9 mouse cellular contexts compared by ENCODE assay signal in genomic region chr11:84764527-84764961, GRCm38 (mm10). TPM values are rescaled to one million over a fixed set of nuclear protein-coding genes. Genes with fewer than 3 reads are reported as not detected.
DNase-seq lines count a peak whose midpoint lies in the region; ATAC-seq and TF ChIP-seq lines count a peak whose summit lies in the region.
"Had no signal": no experiment of that assay in that cellular context is flagged by ENCODE, and none has a peak within 500 bp of the region (broad histone marks: within the 10 kb centered on the region; RNA-seq: fewer than 3 reads in every experiment).

No protein-coding gene starts in this region.

- no peaks in the 10 kb centered on the region for H3K36me3 ChIP-seq in CH12.LX (replicated peaks in 1 of 2; ENCODE audit: control insufficient read depth in 1 of 2, insufficient read depth in 1 of 2, low read length in 1 of 2)
- H3K36me3 ChIP-seq in forebrain, embryonic 16.5 days (ENCODE audit: control insufficient read depth, insufficient read depth), result no peaks in the 10 kb centered on the region
- no peaks in the 10 kb centered on the region for H3K36me3 ChIP-seq in kidney, embryonic 14.5 days (ENCODE audit: control insufficient read depth, insufficient read depth, low read length)
- no peaks in the 10 kb centered on the region for H3K36me3 ChIP-seq in neural tube, embryonic 14.5 days (ENCODE audit: control insufficient read depth, insufficient read depth, low read length)
- no peaks in the 10 kb centered on the region for H3K36me3 ChIP-seq in thymus, adult 2 months (ENCODE audit: control insufficient read depth, insufficient read depth, low read length)
- H3K36me3 ChIP-seq: liver, embryonic 13.5 days had no signal

- TF ChIP-seq EP300 in CH12.LX (IDR thresholded peaks at IDR 0.05; ENCODE audit: low read length), result no peak

- no peak overlapping the region for H3K4me2 ChIP-seq in CH12.LX (ENCODE audit: insufficient read depth, low read depth, poor library complexity, severe bottlenecking)
- H3K4me2 ChIP-seq in forebrain, embryonic 16.5 days (ENCODE audit: low read length), result peak overlapping the region; percentile 17
- H3K4me2 ChIP-seq in kidney, embryonic 14.5 days (replicated peaks; ENCODE audit: low read depth, low read length), result peak overlapping the region; percentile 37
- H3K4me2 ChIP-seq in neural tube, embryonic 14.5 days (ENCODE audit: low read depth, low read length), result peak overlapping the region; percentile 17; the same call in 1 of the 2 replicates
- H3K4me2 ChIP-seq: liver, embryonic 13.5 days had no signal

- H3K9ac ChIP-seq in CH12.LX (ENCODE audit: insufficient read depth, low read depth), result no peak overlapping the region
- H3K9ac ChIP-seq in forebrain, embryonic 16.5 days (replicated peaks; ENCODE audit: low read depth, low read length), result no peak overlapping the region; the same call in 1 of the 2 replicates
- 0 out of 2 replicates have a peak overlapping the region, but pooled peaks have one; percentile 7 for H3K9ac ChIP-seq in kidney, embryonic 14.5 days (ENCODE audit: low read depth, low read length)
- H3K9ac ChIP-seq in neural tube, embryonic 14.5 days (replicated peaks; ENCODE audit: low read depth, low read length), result no peak overlapping the region
- H3K9ac ChIP-seq: liver, embryonic 13.5 days had no signal

- in situ Hi-C loops in CH12.LX (cut with MboI; ENCODE audit: low pct_ligation_motif_present, low pct_unique_long_range_greater_than_20kb, low sequenced_read_pairs), result no loop called here

- H3K27me3 ChIP-seq in CH12.LX (replicated peaks), result peaks cover 93% of the 10 kb centered on the region
- peaks cover 61% of the 10 kb centered on the region for H3K27me3 ChIP-seq in forebrain, embryonic 16.5 days (replicated peaks; ENCODE audit: control insufficient read depth, insufficient read depth, low read length)
- H3K27me3 ChIP-seq in kidney, embryonic 14.5 days (ENCODE audit: control insufficient read depth, insufficient read depth, low read length), result no peaks in the 10 kb centered on the region; the same call in 1 of the 2 replicates
- H3K27me3 ChIP-seq in neural tube, embryonic 14.5 days (ENCODE audit: control insufficient read depth, insufficient read depth, low read length), result no peaks in the 10 kb centered on the region
- H3K27me3 ChIP-seq in thymus, adult 2 months (ENCODE audit: control insufficient read depth, insufficient read depth, low read length), result no peaks in the 10 kb centered on the region

- ATAC-seq in forebrain, embryonic 16.5 days, result no peak
- peak; percentile 93 for ATAC-seq in kidney, embryonic 14.5 days (ENCODE audit: low FRiP score, low TSS enrichment)
- peak; percentile 26; the same call in 1 of the 2 replicates for ATAC-seq in neural tube, embryonic 14.5 days (ENCODE audit: low read depth)

- no peak for DNase-seq in CH12.LX (ENCODE audit: extremely low read depth)
- peak; percentile 70 for DNase-seq in adrenal gland, postnatal 14 days
- no peak for DNase-seq in gastrocnemius, adult 2 months
- DNase-seq in layer of hippocampus, postnatal 10 days (ENCODE audit: low spot score in 2 of 2), result no peak
- DNase-seq in thymus, adult 2 months, result no peak
- DNase-seq: liver, embryonic 13.5 days had no signal

- H3K4me3 ChIP-seq in CH12.LX (replicated peaks in 1 of 3; ENCODE audit: low read depth in 2 of 3, low read length in 2 of 3, poor library complexity in 1 of 3), result no peak overlapping the region
- no peak overlapping the region for H3K4me3 ChIP-seq in forebrain, embryonic 16.5 days (replicated peaks; ENCODE audit: low read length)
- H3K4me3 ChIP-seq in kidney, embryonic 14.5 days (ENCODE audit: low read length), result 0 out of 2 replicates have a peak overlapping the region, but pooled peaks have one; percentile 2
- H3K4me3 ChIP-seq in neural tube, embryonic 14.5 days (ENCODE audit: low read depth, low read length), result no peak overlapping the region
- H3K4me3 ChIP-seq in gastrocnemius, adult 2 months, result no peak overlapping the region
- no peak overlapping the region for H3K4me3 ChIP-seq in thymus, adult 2 months (ENCODE audit: control insufficient read depth, insufficient read depth, low read length)
- H3K4me3 ChIP-seq: liver, embryonic 13.5 days had no signal

- no peak overlapping the region for H3K27ac ChIP-seq in CH12.LX (ENCODE audit: insufficient read depth, low read depth)
- no peak overlapping the region for H3K27ac ChIP-seq in forebrain, embryonic 16.5 days (ENCODE audit: low read length)
- H3K27ac ChIP-seq in kidney, embryonic 14.5 days (ENCODE audit: low read depth, low read length), result no peak overlapping the region
- peak overlapping the region; percentile 60 for H3K27ac ChIP-seq in neural tube, embryonic 14.5 days (ENCODE audit: low read depth, low read length)
- no peak overlapping the region for H3K27ac ChIP-seq in gastrocnemius, adult 2 months
- H3K27ac ChIP-seq in thymus, adult 2 months (ENCODE audit: control insufficient read depth, insufficient read depth, low read length), result no peak overlapping the region
- H3K27ac ChIP-seq: liver, embryonic 13.5 days had no signal

- 4% methylated on average over 21 of the region's 21 CpGs for WGBS in forebrain, embryonic 16.5 days
- WGBS in kidney, embryonic 14.5 days, result under 1% methylated on average over 21 of the region's 21 CpGs
- WGBS in neural tube, embryonic 14.5 days, result 1% methylated on average over 18 of the region's 21 CpGs
- 13% methylated on average over 21 of the region's 21 CpGs for WGBS in thymus, adult 2 months

- TF ChIP-seq CTCF in CH12.LX (conservative IDR thresholded peaks at IDR 0.05 in 1 of 2, IDR thresholded peaks at IDR 0.05 in 1 of 2; ENCODE audit: low read depth in 2 of 2, low read length in 2 of 2), result no peak
- no peak for TF ChIP-seq CTCF in gastrocnemius, adult 2 months (IDR thresholded peaks at IDR 0.05)
- no peak for TF ChIP-seq CTCF in thymus, adult 2 months (IDR thresholded peaks at IDR 0.05; ENCODE audit: borderline replicate concordance, control insufficient read depth, extremely low read depth, insufficient read depth, low read length, poor library complexity)

- intact Hi-C loops in gastrocnemius, adult 2 months (cut with DNase I), result no loop called here

- H3K79me2 ChIP-seq in CH12.LX (replicated peaks; ENCODE audit: control insufficient read depth, extremely low read depth, insufficient read depth, poor library complexity, severe bottlenecking), result no peaks in the 10 kb centered on the region

- TF ChIP-seq RAD21 in CH12.LX (IDR thresholded peaks at IDR 0.05; ENCODE audit: low read depth, low read length), result no peak

- TF ChIP-seq POLR2A in CH12.LX (IDR thresholded peaks at IDR 0.05; ENCODE audit: low read depth, low read length), result no peak
- no peak for TF ChIP-seq POLR2A in thymus, adult 2 months (IDR thresholded peaks at IDR 0.05; ENCODE audit: control insufficient read depth, extremely low read depth, insufficient read depth, low read length, poor library complexity)

- dilution Hi-C loops in CH12.LX (cut with MboI; ENCODE audit: extremely low pct_ligation_motif_present, extremely low pct_unique_long_range_greater_than_20kb, low sequenced_read_pairs), result no loop called here

- H3K9me3 ChIP-seq in CH12.LX (replicated peaks; ENCODE audit: low read length), result no peaks in the 10 kb centered on the region
- no peaks in the 10 kb centered on the region for H3K9me3 ChIP-seq in forebrain, embryonic 16.5 days (ENCODE audit: control insufficient read depth, low read length)
- H3K9me3 ChIP-seq in kidney, embryonic 14.5 days (ENCODE audit: control insufficient read depth, low read length), result no peaks in the 10 kb centered on the region
- no peaks in the 10 kb centered on the region for H3K9me3 ChIP-seq in neural tube, embryonic 14.5 days (ENCODE audit: control insufficient read depth, low read length)
- H3K9me3 ChIP-seq: liver, embryonic 13.5 days had no signal

- 0 out of 4 replicates have a peak, but pooled peaks cover 0 to 4% of the 10 kb centered on the region in 2 experiments for H3K4me1 ChIP-seq in CH12.LX (ENCODE audit: control insufficient read depth in 1 of 2, insufficient read depth in 2 of 2)
- peaks cover 27% of the 10 kb centered on the region for H3K4me1 ChIP-seq in forebrain, embryonic 16.5 days (replicated peaks; ENCODE audit: control insufficient read depth, insufficient read depth, low read length)
- H3K4me1 ChIP-seq in kidney, embryonic 14.5 days (ENCODE audit: control insufficient read depth, insufficient read depth, low read length), result peaks cover 21% of the 10 kb centered on the region; the same call in 1 of the 2 replicates
- H3K4me1 ChIP-seq in neural tube, embryonic 14.5 days (ENCODE audit: control insufficient read depth, insufficient read depth, low read length), result peaks cover 28% of the 10 kb centered on the region
- H3K4me1 ChIP-seq in thymus, adult 2 months (replicated peaks; ENCODE audit: control insufficient read depth, insufficient read depth, low read length), result no peaks in the 10 kb centered on the region
- H3K4me1 ChIP-seq: liver, embryonic 13.5 days had no signal

TF ChIP-seq in CH12.LX, 34 proteins besides CTCF, POLR2A, EP300 and RAD21:
- TF ChIP-seq MYC (IDR thresholded peaks at IDR 0.05; ENCODE audit: low read depth, low read length) (no peak), BHLHE40 (IDR thresholded peaks at IDR 0.05; ENCODE audit: low read depth, low read length) (peak; percentile 13; the same call in 1 of the 2 replicates), MAX (IDR thresholded peaks at IDR 0.05; ENCODE audit: low read length) (0 out of 2 replicates have a peak, but pooled peaks have one; percentile 18)

RNA-seq across cellular contexts. Expression of gene Mrm1, which starts 54.8 kb away (rescaled TPM):
- total RNA-seq in CH12.LX (2012; rRNA removed) (19.6 and 27.8 TPM in 2 replicates), CH12.LX (2014; rRNA removed) (14.7 and 16.1 TPM in 2 replicates)
- polyA plus RNA-seq in CH12.LX (2012; ENCODE audit: insufficient read length, low read depth), result 10.6 and 11.1 TPM in 2 replicates
- 14.0 and 18.1 TPM in 2 replicates for total RNA-seq in adrenal gland, postnatal 14 days (2021)
- polyA plus RNA-seq in forebrain, embryonic 16.5 days (2015; fragmentation: Nextera tagmentation; extraction: Ambion mirVana), result 14.0 and 15.9 TPM in 2 replicates
- polyA plus RNA-seq in kidney, embryonic 14.5 days (2014; fragmentation: Nextera tagmentation; extraction: Ambion mirVana), result 8.4 and 12.6 TPM in 2 replicates
- polyA plus RNA-seq in neural tube, embryonic 14.5 days (2014; fragmentation: Nextera tagmentation; extraction: Ambion mirVana), result 13.3 and 13.5 TPM in 2 replicates
- total RNA-seq in gastrocnemius, adult 2 months (2021), result 1 to 10 TPM; 7.7 to 9.1 TPM
- 10 to 100 TPM; 14.3 to 19.4 TPM for total RNA-seq in layer of hippocampus, postnatal 10 days (2021)
- polyA plus RNA-seq in thymus, adult 2 months (2012; rRNA removed), result 13.5 and 15.1 TPM in 2 replicates
